ENCODE assay signal across 33 mouse cellular contexts in the genomic region with DNA sequence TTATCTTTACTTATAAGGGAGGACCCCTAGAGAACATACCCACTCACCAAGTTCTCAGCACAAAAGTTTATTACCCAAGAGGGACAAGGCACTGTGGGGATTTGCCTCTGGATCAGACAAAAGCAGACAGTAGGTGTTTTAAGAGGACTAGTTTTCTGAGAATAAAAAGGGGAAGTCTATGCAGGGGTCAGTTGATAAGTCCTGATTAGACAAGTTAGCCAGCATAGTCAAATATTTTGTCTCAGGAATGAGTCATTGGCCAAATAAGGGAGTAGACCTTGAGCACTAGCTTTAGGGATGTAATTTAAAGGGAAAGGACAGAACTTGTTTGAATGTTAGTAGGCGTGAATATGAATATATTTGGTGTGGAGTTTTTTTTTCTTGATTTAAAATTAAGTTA. TPM values are rescaled to one million over a fixed set of nuclear protein-coding genes. Genes with fewer than 3 reads are reported as not detected.
A peak's percentile ranks its signal among the peaks of the same experiment; 100 is the strongest.
DNase-seq lines count a peak whose midpoint lies in the region; ATAC-seq lines count a peak whose summit lies in the region.
"Had no signal": no experiment of that assay in that cellular context is flagged by ENCODE, and none has a peak within 500 bp of the region (broad histone marks: within the 10 kb centered on the region; RNA-seq: fewer than 3 reads in every experiment).

No protein-coding gene starts in this region.

- no peak overlapping the region for H3K4me3 ChIP-seq in hindbrain, embryonic 12.5 days
- H3K4me3 ChIP-seq: embryonic facial prominence, embryonic 13.5 days; forebrain, embryonic 10.5 days; gastrocnemius, adult 2 months; heart, embryonic 13.5 days; hindbrain, embryonic 15.5 days; limb, embryonic 13.5 days; lung, embryonic 15.5 days; midbrain, embryonic 13.5 days; neural tube, embryonic 13.5 days had no signal

- peak; percentile 79 for ATAC-seq in granulocyte monocyte progenitor cell, adult 5-6 weeks (replicated peaks; ENCODE audit: poor library complexity, severe bottlenecking)
- no peak for ATAC-seq in hindbrain, embryonic 12.5 days (ENCODE audit: low FRiP score)
- ATAC-seq: forebrain, embryonic 16.5 days; inflammation-experienced regulatory T-cells, adult 6 months; midbrain, embryonic 13.5 days; Patski had no signal

- no peak overlapping the region for H3K9ac ChIP-seq in hindbrain, embryonic 12.5 days
- H3K9ac ChIP-seq: embryonic facial prominence, embryonic 13.5 days; heart, embryonic 13.5 days; hindbrain, embryonic 15.5 days; limb, embryonic 13.5 days; liver, embryonic 14.5 days; lung, embryonic 15.5 days; midbrain, embryonic 13.5 days; neural tube, embryonic 13.5 days had no signal

- H3K36me3 ChIP-seq in hindbrain, embryonic 12.5 days: peaks cover 27% of the 10 kb centered on the region

- H3K27me3 ChIP-seq in hindbrain, embryonic 12.5 days: no peaks in the 10 kb centered on the region
- H3K27me3 ChIP-seq: embryonic facial prominence, embryonic 13.5 days; heart, embryonic 13.5 days; hindbrain, embryonic 15.5 days; limb, embryonic 13.5 days; lung, embryonic 15.5 days; midbrain, embryonic 13.5 days; neural tube, embryonic 13.5 days; Patski had no signal

- peak; percentile 45 for DNase-seq in 3T3-L1 (ENCODE audit: low read depth, low spot score)
- DNase-seq in 416B (ENCODE audit: low read depth): peak; percentile 95
- peak; percentile 7 for DNase-seq in Muller cell, postnatal 12 days (ENCODE audit: inconsistent ontology term)
- no peak for DNase-seq in heart, adult 11 months
- no peak for DNase-seq in urinary bladder, adult 2 months (ENCODE audit: low spot score)
- DNase-seq: adrenal gland, postnatal 25 days; cerebellum, adult 2 months; cerebellum, postnatal 25 days; embryo, embryonic 11 days; gastrocnemius, adult 2 months; gastrocnemius, postnatal 36 days; heart, postnatal 10 days; kidney, adult 11 months; kidney, postnatal 14 days; lung, postnatal 36 days; thymus, adult 2 months; thymus, postnatal 36 days had no signal

- WGBS in hindbrain, embryonic 12.5 days: 92% methylated on average over 1 of the region's 1 CpGs

- H3K4me1 ChIP-seq in hindbrain, embryonic 12.5 days: peaks cover 2% of the 10 kb centered on the region

- no peak overlapping the region for H3K27ac ChIP-seq in hindbrain, embryonic 12.5 days
- H3K27ac ChIP-seq: embryonic facial prominence, embryonic 13.5 days; forebrain, embryonic 10.5 days; gastrocnemius, adult 2 months; heart, embryonic 13.5 days; hindbrain, embryonic 15.5 days; limb, embryonic 13.5 days; liver, embryonic 14.5 days; lung, embryonic 15.5 days; midbrain, embryonic 13.5 days; neural tube, embryonic 13.5 days had no signal

- H3K4me2 ChIP-seq in hindbrain, embryonic 12.5 days (replicated peaks): no peak overlapping the region
- H3K4me2 ChIP-seq: embryonic facial prominence, embryonic 13.5 days; heart, embryonic 13.5 days; hindbrain, embryonic 15.5 days; limb, embryonic 13.5 days; lung, embryonic 15.5 days; midbrain, embryonic 13.5 days; neural tube, embryonic 13.5 days had no signal

- H3K9me3 ChIP-seq in hindbrain, embryonic 12.5 days (replicated peaks): no peaks in the 10 kb centered on the region
- H3K9me3 ChIP-seq: embryonic facial prominence, embryonic 13.5 days; forebrain, embryonic 10.5 days; heart, embryonic 13.5 days; hindbrain, embryonic 15.5 days; limb, embryonic 13.5 days; lung, embryonic 15.5 days; midbrain, embryonic 13.5 days; neural tube, embryonic 13.5 days had no signal

RNA-seq across cellular contexts. Expression of a gene that starts 6.5 kb away (rescaled TPM):
- total RNA-seq in granulocyte monocyte progenitor cell, adult 5-6 weeks (2014; fragmentation: Nextera tagmentation): 95.3 and 112 TPM in 2 replicates
- 130 and 136 TPM in 2 replicates for total RNA-seq in granulocyte monocyte progenitor cell, adult 5-6 weeks (2017)
- polyA plus RNA-seq in urinary bladder, adult 2 months (2012; rRNA removed): 50.3 and 51.6 TPM in 2 replicates
- 161 TPM in 2 replicates for polyA plus RNA-seq in hindbrain, embryonic 12.5 days (2016; fragmentation: Nextera tagmentation; extraction: Ambion mirVana)

RNA-seq across cellular contexts. Expression of a gene that starts 6.7 kb away (rescaled TPM):
- 47.8 and 57.0 TPM in 2 replicates for total RNA-seq in granulocyte monocyte progenitor cell, adult 5-6 weeks (2014; fragmentation: Nextera tagmentation)
- 35.2 and 45.5 TPM in 2 replicates for total RNA-seq in granulocyte monocyte progenitor cell, adult 5-6 weeks (2017)
- polyA plus RNA-seq in urinary bladder, adult 2 months (2012; rRNA removed): 60.7 and 62.8 TPM in 2 replicates
- 95.4 and 98.4 TPM in 2 replicates for polyA plus RNA-seq in hindbrain, embryonic 12.5 days (2016; fragmentation: Nextera tagmentation; extraction: Ambion mirVana)

RNA-seq across cellular contexts. Expression of a gene that starts 38.6 kb away (rescaled TPM):
- total RNA-seq in granulocyte monocyte progenitor cell, adult 5-6 weeks (2014; fragmentation: Nextera tagmentation): not detected in 2 replicates
- 0.10 TPM in 1 of 2 replicates, not detected in the other for total RNA-seq in granulocyte monocyte progenitor cell, adult 5-6 weeks (2017)
- 11.7 and 12.1 TPM in 2 replicates for polyA plus RNA-seq in urinary bladder, adult 2 months (2012; rRNA removed)
- 2.5 and 2.6 TPM in 2 replicates for polyA plus RNA-seq in hindbrain, embryonic 12.5 days (2016; fragmentation: Nextera tagmentation; extraction: Ambion mirVana)
- total RNA-seq: adrenal gland, postnatal 25 days; hematopoietic stem cell, adult 5-6 weeks; left cerebral cortex, postnatal 36 days had no signal

Comparison
In these comparisons a context has a peak if more than half of its experiments do, and no peak if none do; other contexts are left out.
1. DNase-seq: peak in 3T3-L1 (single experiment), 416B (single experiment) and Muller cell, postnatal 12 days (single experiment); none in heart, adult 11 months (single experiment) and urinary bladder, adult 2 months (single experiment).